Mouse (Mus musculus) lung, postnatal 25 days (tissue): ENCODE data around the gene Pacs2.

Source experiments
- DNase-seq: peaks from one replicate; pipeline ENCODE4 v3.0.0; 2022; ENCODE audit warnings: low spot score

Pacs2 gene

GRCm38 (mm10) chr12:113042543-113042942 lies 28.2 kb downstream of the Pacs2 start:
- DNase-seq = no peak

DNA sequence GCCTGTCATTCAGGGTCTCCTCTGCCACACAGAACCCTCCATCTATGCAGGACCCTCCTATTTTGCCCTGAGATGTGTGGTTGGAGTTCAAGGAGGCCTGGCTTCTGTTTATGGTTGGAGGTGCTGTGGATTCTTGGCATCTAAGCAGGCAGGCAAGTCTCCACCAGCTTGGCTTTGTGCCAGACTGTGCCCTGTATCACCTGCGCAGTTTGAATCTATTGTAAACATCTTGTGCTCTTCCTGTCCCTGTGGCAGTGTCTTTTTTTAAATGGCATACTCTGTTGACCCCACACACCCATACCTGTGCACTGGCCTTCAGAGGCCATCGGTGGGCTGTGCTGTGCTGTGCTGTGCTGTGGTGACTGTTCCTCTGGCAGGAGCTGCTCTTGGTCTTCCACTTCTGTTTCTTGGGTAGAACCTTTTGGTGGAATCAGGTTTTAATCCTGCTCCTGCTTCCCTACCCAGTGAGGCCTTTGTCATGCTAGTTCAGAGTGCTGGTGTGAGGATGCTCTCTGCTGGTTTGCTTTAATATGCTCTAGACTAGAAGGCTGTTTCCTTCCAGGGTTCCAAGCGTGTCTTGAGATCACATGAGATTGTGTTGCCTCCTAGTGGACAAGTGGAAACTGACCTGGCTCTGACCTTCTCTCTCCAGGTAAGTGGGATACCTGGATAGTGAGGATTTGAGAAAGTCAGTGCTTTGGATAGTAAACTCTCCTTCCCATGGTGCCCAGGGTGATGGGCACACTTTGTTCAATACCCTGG lies 30.8 kb downstream of the Pacs2 start:
- peak; percentile 59 for DNase-seq

- no peak for DNase-seq
Observed at GRCm38 (mm10) chr12:113046861-113047260, 32.6 kb downstream of the Pacs2 start.

- no peak for DNase-seq
Observed at GRCm38 (mm10) chr12:113048103-113048502, 33.8 kb downstream of the Pacs2 start.

DNA sequence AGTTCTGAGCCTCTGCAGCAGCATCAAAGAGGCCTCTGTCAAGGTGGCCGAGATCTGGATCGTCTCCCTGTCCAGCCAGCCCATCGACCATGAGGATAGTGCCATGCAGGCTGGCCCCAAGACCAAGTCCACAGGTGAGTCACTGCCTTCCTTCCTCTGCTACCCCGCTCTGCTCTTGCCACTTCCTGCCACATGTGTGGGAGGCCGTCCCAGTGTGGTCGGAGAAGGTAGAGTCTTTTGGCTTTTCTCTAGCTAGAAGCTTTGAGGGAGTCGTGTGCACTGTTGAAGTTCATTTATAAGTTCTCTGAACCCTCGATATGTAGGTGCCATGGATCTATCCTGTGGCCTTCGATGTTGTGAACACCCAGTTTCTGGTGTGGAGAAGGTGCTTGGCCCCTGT lies 35.5 kb downstream of the Pacs2 start:
- peak; percentile 14 for DNase-seq

DNA sequence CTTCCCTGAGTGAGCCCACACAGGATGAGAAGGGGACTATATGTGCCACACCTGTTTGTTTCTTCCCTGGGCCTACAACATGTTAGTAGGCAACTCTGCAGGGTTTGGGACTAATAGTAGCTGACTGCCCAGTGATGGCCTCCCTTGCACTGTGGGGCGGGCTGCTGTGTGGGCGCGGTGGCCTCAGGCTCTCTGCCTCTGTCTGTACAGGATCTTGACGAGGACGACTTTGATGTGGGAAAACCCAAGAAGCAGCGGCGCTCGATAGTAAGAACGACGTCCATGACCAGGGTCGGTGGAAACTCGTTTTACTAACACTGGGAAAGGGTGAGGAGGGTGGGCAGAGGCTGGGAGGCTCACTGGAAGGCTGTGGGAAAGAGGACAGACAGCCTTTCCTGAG lies 36.4 kb downstream of the Pacs2 start:
- peak; percentile 12 for DNase-seq

- peak; percentile 31 for DNase-seq
Observed at GRCm38 (mm10) chr12:113051628-113052403, 37.5 kb downstream of the Pacs2 start.

GRCm38 (mm10) chr12:113056089-113056488 lies 41.8 kb downstream of the Pacs2 start:
- DNase-seq = no peak

DNA sequence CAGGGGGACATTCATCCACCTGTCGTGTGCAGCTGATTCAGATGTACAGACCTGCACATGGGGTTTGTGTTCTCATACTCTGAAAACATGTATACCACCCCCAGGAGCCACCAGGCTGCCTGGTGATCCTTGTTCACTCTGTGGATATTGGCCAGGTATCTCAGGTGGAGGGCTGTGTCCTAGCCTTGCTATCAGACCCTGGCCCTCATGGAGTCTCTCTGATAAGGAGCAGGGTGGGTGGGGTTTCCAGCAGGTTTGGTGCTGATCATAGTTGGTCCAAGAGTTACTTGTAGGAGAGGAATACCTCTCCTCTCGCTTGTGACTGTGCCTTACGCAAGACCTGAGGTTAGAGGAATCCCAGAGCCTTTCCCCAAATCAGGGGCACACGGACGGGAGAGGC lies 45.9 kb downstream of the Pacs2 start:
- DNase-seq = no peak

DNA sequence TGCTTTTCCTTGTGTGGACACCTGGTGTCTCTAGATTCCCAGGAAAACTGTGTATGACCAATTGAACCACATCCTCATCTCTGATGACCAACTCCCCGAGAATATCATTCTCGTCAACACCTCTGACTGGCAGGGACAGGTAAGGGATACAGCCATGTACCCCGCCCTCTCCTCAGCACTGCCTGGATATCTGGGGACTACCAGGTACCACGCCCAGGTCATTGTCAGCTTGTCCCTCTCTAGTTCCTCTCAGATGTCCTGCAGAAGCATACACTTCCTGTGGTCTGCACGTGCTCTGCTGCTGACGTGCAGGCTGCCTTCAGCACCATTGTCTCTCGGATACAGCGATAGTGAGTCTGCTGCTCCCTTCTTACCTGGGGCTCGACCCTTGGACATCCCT lies 47.3 kb downstream of the Pacs2 start:
- DNase-seq = no peak

DNA sequence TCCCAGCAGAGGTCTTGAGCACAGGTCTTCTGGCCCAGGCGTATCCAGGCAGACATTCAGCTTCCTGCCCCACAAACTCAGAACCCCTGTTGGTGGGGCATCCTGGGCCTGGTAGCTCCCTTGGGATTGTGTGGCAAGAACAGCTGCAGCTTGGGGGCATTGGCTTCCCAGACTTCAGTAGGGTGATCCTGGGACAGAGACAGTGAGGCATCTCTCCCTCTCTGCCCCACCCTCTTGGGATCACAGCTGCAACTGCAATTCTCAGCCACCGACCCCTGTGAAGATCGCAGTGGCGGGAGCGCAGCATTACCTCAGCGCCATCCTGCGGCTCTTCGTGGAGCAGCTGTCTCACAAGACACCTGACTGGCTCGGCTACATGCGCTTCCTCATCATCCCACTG lies 47.9 kb downstream of the Pacs2 start:
- DNase-seq = no peak

GRCm38 (mm10) chr12:113063700-113064099 lies 49.4 kb downstream of the Pacs2 start:
- DNase-seq = no peak

DNA sequence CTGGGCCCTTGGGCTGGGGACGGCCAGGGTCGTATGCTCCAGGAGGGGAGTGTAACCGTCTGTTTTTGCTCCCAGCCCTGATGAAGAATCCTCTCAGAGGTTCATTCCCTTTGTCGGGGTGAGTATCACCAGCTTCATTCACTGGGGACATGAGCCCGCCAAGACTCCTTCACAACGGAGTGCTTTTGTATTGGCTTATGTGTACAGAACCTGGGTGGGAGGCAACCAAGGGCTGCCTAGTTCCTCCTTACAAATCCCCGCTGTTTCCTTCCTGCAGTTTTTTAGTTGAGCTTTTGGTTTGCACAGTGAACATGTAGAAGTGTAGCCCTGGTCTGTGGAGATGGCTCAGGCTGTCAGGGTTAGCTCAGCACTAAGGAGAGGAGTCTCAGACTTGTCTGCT lies 53.7 kb downstream of the Pacs2 start:
- DNase-seq = no peak

DNA sequence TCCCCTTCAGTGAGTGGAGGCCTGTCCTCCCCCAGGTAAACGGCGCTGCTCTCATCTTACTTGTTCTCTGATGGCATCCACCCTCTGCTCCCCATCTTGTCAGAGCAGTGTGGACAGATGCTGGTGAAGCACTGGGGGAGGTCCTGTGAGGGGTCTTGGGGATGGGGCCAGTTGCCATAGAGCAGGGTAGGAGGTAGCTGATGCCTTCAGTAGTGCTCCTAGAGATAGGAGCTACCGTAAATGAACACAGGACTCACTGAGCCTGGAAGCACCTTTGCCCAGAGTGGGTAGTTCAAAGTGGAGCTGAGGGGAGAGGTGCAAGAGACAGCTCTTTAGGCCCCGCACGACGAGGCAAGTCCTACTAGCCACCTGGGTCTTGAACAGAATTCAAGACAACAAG lies 55.1 kb downstream of the Pacs2 start:
- DNase-seq = no peak

GRCm38 (mm10) chr12:113071321-113071720 lies 57.0 kb downstream of the Pacs2 start:
- DNase-seq = no peak

GRCm38 (mm10) chr12:113071827-113072226 lies 57.5 kb downstream of the Pacs2 start:
- no peak for DNase-seq

DNA sequence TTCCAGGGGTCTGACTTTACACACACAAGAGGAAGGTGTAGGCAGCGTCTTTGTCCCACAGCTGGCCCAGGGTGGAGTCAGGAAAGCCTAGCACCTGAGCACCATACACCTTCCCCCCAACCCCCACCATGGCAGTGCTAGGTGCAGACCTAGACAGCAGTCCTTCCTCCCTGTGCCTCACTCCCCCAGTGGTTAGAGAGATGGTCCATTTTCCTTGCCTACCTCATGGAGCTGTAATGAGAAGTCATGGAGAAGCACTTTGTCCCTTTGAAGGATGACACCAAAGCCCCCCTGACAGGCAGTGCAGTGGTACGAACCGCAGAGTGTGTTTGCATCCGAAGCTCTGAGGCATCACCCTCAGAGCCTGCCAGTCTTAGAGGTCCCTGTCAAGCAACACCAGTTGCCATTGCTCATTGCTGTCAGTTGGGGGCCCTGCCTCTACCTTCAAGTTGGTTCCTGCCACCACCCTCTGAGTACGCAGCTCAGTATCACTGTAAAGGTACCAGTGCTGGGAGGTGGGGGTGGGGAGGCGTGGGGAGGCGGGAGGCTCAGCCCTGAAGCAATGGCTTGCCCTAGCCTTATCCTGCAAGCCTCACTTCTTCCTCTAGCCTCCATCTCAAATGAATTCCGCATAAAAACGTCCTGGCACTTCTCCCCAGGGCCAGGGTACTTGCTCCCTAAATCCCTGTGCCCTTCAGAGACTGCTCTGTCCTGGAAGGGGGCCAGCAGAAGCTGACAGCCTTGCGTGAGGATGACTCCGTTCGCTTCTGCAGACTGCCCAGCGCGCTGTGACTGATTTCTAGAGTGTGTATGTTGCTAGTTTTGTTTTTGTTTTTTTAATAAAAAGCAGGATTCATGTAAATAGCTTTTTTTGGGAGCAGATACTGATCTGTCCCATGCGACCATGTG lies 59.4 kb downstream of the Pacs2 start:
- DNase-seq = no peak

DNA sequence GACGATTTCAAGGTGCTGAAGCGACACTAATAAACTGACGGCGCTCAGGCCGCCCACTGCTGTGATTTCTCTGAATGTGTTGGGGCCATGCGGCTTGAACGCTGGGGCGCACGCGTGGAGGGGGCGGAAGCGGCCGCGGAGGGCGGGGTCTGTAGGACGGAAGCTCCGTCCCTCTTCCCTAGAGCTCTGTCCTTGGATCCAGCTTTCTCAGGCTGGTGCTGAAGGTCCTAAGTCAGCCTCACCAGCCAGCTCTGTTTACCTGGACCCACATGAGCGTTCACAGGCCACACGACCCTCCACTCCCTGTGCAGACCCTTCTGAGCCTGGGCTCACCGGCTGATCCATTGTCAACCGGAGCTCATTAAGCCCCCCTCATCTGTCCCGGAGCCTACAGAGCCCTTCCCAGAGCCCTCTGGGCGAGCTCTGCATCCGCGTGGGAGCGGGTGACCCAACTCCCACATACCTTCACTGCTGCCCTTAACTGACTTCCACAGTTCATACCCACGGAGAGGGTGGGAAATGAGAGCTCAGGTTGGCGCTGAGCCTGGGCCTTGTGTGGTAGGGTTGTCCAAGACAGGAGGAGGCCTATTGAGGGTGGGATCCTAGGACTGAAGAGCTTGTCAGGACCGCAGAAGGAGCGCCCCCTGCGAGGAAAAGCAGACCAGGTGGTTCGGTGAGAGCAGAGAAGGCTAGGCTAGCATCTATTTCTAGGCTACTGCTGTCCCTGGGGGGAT lies 60.2 kb downstream of the Pacs2 start, which contains the start of gene Tex22:
Tex22 (plus strand) TSS at position 174 of the 734 bp plus-strand sequence.
- DNase-seq = peak; percentile 84

GRCm38 (mm10) chr12:113075063-113075454 lies 60.8 kb downstream of the Pacs2 start:
- DNase-seq = peak; percentile 90

- DNase-seq = no peak
Observed at GRCm38 (mm10) chr12:113075486-113075885, 61.2 kb downstream of the Pacs2 start.

GRCm38 (mm10) chr12:113087276-113087675 lies 73.0 kb downstream of the Pacs2 start:
- no peak for DNase-seq

DNA sequence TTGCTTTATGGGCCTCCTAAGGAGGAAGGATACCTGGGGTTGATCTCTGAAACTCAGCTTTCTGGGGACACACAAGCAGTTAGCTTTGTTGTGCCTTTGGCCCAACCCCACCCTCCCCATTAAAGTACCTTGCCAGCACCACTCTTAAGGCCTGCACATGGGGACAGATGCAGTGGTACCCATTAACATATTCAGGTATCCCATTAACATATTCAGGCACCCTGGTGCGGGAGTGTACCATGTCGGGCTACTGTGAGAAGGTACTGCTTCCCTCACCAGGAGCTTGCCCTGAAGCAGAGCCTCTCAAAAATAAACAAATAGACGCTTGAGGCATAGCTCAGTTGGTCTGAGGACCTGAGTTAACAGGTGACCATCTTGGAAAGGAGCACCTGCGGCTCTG lies 73.7 kb downstream of the Pacs2 start:
- DNase-seq = no peak
